Mouse (Mus musculus) bone marrow, adult 2 months (tissue): ENCODE results near the gene Hsd17b10. TPM values are rescaled to one million over a fixed set of nuclear protein-coding genes. Genes with fewer than 3 reads are reported as not detected.

Experiments used
- H3K27ac ChIP-seq: fragments of 200-500 bp; 2 replicates; pipeline ENCODE4 v1.5.1; 2012; ENCODE audit warnings: low read depth, mild to moderate bottlenecking, control low read depth, inconsistent platforms, low read length; ENCODE audit not compliant: control insufficient read depth, poor library complexity, insufficient read depth
- H3K4me1 ChIP-seq: fragments of 200-500 bp; 2 replicates; pipeline ENCODE4 v1.6.1; 2011; ENCODE audit warnings: low read length; ENCODE audit not compliant: control insufficient read depth, insufficient read depth
- H3K4me3 ChIP-seq: fragments of 200-500 bp; replicated peaks from 2 replicates; pipeline ENCODE3; 2011; ENCODE audit warnings: mild to moderate bottlenecking, low read depth, low read length, control low read depth; ENCODE audit not compliant: control insufficient read depth
- CTCF ChIP-seq: fragments of 200-500 bp; IDR thresholded peaks from 2 replicates; pipeline ENCODE4 v1.5.1; 2011; ENCODE audit warnings: low read length, control low read depth; ENCODE audit not compliant: control insufficient read depth, insufficient read depth
- POLR2A ChIP-seq: fragments of 200-500 bp; IDR thresholded peaks from 2 replicates; pipeline ENCODE4 v1.6.1; 2011; ENCODE audit warnings: low read depth, mild to moderate bottlenecking, control low read depth, low read length, borderline replicate concordance; ENCODE audit not compliant: control insufficient read depth
- WGBS: fragments of 180-500 bp; shearing (Covaris S2); methylation state at CpG from one replicate; pipeline ENCODE4 v1.1.7; 2018; 5-methylcytosine and 5-hydroxymethylcytosine counted together
- polyA plus RNA-seq: library from polyadenylated mRNA; stranded (reverse); fragments of >200 nt; gene quantifications from 2 replicates; pipeline ENCODE4 v1.2.4, GENCODE M21; 2011; ENCODE audit warnings: low replicate concordance; ENCODE audit not compliant: missing spikeins, insufficient read depth, insufficient read length

Hsd17b10 gene
- polyA plus RNA-seq, 1 experiment: 36.2 TPM

DNA sequence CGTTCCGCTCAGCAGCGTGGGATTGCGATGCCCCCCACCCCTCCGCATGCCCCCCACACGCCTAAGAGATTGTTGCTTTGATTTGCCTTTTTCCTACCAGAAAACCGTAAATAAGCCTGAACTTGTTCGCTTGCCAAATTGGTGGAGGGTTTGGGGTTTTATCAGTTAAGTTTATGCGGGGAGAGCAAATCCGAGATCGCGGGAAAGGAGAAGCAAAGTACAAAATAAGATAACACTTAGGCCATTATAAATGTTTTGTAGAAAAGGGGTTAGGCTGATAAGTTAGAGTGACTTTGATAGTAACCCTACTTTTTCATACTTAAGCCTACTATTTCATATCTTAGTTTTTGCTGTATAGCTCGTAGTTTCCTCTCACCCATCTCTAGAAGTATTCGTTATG is 15.5 kb downstream of the Hsd17b10 start:
- Histone ChIP-seq H3K4me3 (peak overlapping the region; percentile 74), H3K4me1 (no peaks in the 10 kb centered on the region; the same call in 1 of the 2 replicates), H3K27ac (peak overlapping the region; percentile 81)
- TF ChIP-seq POLR2A: no peak
- no peak for TF ChIP-seq CTCF
- WGBS: 14% methylated on average over 14 of the region's 14 CpGs

DNA sequence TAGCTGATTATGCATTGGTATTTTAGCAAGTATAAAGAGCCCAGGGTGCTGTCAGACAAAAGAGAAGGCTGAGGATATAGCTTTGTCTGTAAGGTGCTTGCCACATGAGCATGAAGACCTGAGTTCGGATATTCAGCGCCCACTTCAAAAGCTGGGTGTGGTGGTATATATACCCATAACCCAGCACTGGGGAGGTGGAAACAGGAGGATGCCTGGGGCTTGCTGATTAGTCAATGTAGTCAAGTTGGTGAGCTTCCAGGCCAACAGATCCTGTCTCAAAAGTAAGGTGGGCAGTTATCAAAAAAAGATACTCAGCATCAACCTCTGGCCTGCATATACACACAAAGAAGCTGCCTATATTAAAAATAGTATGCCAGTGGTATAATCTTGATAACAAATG is 17.6 kb downstream of the Hsd17b10 start:
- 33% methylated on average over 2 of the region's 2 CpGs for WGBS
- H3K27ac ChIP-seq: no peak overlapping the region
- no peak overlapping the region for H3K4me3 ChIP-seq
- no peak for TF ChIP-seq POLR2A
- no peak for TF ChIP-seq CTCF
- H3K4me1 ChIP-seq: no peaks in the 10 kb centered on the region; the same call in 1 of the 2 replicates

DNA sequence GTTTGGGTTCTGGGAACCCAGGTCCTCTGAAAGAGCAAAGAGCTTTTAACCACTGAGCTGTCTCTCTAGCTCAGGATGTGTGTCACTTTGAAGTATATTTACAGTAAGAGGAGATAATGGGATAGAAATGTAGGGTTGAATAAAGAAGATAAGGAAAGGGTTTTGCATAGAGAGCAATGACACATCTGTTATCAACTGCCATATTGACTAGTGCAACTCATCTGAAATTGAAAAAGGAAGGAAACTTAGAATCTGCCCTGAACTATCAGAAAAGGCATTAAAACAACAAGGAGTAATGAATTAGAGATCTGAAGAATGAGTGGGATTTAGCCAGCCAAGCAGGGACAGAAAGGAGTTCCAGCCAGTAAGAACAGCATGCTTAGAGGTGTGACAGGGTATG is 38.2 kb downstream of the Hsd17b10 start:
- Histone ChIP-seq H3K4me1 (no peaks in the 10 kb centered on the region), H3K27ac (no peak overlapping the region), H3K4me3 (no peak overlapping the region)
- no peak for TF ChIP-seq POLR2A
- no peak for TF ChIP-seq CTCF

DNA sequence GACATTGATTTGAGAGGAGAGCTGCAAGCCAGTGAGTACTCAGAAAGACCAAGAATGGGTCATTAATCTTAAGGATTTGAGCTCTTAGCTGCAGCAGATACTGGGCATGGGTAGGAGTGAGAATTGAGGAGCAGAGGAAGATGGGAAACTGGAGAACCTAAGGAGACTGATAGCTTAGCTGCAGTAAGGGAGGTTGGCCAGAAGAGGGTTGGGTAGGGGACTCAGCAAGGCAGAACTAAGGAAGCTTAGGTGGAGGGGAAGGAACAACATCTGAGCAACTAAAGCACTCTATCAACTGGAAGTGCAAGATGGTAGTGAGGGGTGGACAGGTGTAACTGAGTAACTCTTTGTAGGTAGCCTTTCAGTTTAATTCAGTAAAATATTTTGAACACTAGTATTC is 45.6 kb downstream of the Hsd17b10 start:
- Histone ChIP-seq H3K4me1 (no peaks in the 10 kb centered on the region), H3K27ac (no peak overlapping the region), H3K4me3 (no peak overlapping the region)
- TF ChIP-seq POLR2A: no peak

DNA sequence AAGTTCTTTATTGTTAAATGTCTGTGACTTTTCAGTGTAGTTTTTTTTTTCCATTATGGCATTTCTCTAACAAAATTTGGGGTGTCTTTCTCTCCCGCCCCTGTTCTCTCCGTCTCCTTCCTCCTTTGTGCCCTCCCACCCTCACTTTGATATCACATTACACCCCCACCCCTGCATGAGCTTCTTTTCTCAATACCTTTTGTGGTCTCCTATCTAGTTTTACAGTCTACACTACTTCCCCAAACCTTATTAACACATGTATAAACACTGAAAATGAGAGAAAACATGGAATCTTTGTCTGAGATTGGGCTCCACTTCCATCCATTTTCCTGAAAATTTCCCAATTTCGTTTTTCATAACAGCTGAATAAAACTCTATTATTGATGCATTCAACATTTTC is 50.9 kb downstream of the Hsd17b10 start:
- WGBS: 51% methylated on average over 3 of the region's 3 CpGs
- H3K4me1 ChIP-seq: no peaks in the 10 kb centered on the region

More for the DNA sequence above, 50.9 kb downstream of the Hsd17b10 start:
- Histone ChIP-seq H3K27ac (no peak overlapping the region), H3K4me3 (no peak overlapping the region)
- TF ChIP-seq CTCF (no peak), POLR2A (no peak)

Other genes starting within 250 kb of the Hsd17b10 start
- 38.6 and 63.3 TPM in 2 replicates for gene Huwe1, start 201.0 kb upstream of the Hsd17b10 start, polyA plus RNA-seq
- 1.1 and 1.7 TPM in 2 replicates for gene Ribc1, start 14.4 kb downstream of the Hsd17b10 start, polyA plus RNA-seq
- 84.5 and 111 TPM in 2 replicates for gene Smc1a, start 14.6 kb downstream of the Hsd17b10 start, polyA plus RNA-seq
- 3.6 and 4.4 TPM in 2 replicates for gene Iqsec2, start 142.4 kb downstream of the Hsd17b10 start, polyA plus RNA-seq
- 24.7 and 37.5 TPM in 2 replicates for gene Kdm5c, start 231.2 kb downstream of the Hsd17b10 start, polyA plus RNA-seq